Mouse (Mus musculus) heart, embryonic 12.5 days (tissue): ENCODE measurements around the gene Park7. TPM values are rescaled to one million over a fixed set of nuclear protein-coding genes. Genes with fewer than 3 reads are reported as not detected.

Experiments
- ATAC-seq: fragments of 200-750 bp; cut with Nextera tagmentation; 2 replicates; pipeline ENCODE4 v1.8.0; 2017; ENCODE audit warnings: moderate TSS enrichment, moderate library complexity; ENCODE audit not compliant: insufficient number of reproducible peaks, low FRiP score
- H3K27ac ChIP-seq: fragments of 300-500 bp; sonication (generic); 2 replicates; pipeline ENCODE4 v1.5.1; 2016; ENCODE audit warnings: mild to moderate bottlenecking, moderate library complexity; ENCODE audit not compliant: poor library complexity, severe bottlenecking
- H3K27me3 ChIP-seq: fragments of 300-500 bp; sonication (generic); replicated peaks from 2 replicates; pipeline ENCODE4 v1.6.1; 2016; ENCODE audit warnings: mild to moderate bottlenecking, moderate library complexity
- H3K36me3 ChIP-seq: fragments of 300-500 bp; sonication (generic); 2 replicates; pipeline ENCODE4 v1.6.1; 2016; ENCODE audit warnings: mild to moderate bottlenecking, moderate library complexity
- H3K4me1 ChIP-seq: fragments of 300-500 bp; sonication (generic); replicated peaks from 2 replicates; pipeline ENCODE4 v1.6.1; 2016; ENCODE audit warnings: mild to moderate bottlenecking
- H3K4me2 ChIP-seq: fragments of 300-500 bp; sonication (generic); 2 replicates; pipeline ENCODE4 v1.6.1; 2016; ENCODE audit warnings: mild to moderate bottlenecking, moderate library complexity
- H3K4me3 ChIP-seq: fragments of 300-500 bp; sonication (generic); 2 replicates; pipeline ENCODE4 v1.5.1; 2016; ENCODE audit warnings: mild to moderate bottlenecking
- H3K9ac ChIP-seq: fragments of 300-500 bp; sonication (generic); 2 replicates; pipeline ENCODE4 v1.6.1; 2016; ENCODE audit warnings: mild to moderate bottlenecking, moderate library complexity
- H3K9me3 ChIP-seq: fragments of 300-500 bp; sonication (generic); replicated peaks from 2 replicates; pipeline ENCODE4 v1.6.1; 2016; ENCODE audit warnings: mild to moderate bottlenecking, moderate library complexity
- WGBS: fragments of 180-500 bp; shearing (Covaris S2); methylation state at CpG from one replicate; pipeline ENCODE4 v1.1.7; 2016; 5-methylcytosine and 5-hydroxymethylcytosine counted together
- polyA plus RNA-seq: library from polyadenylated mRNA; unstranded; fragments of >200 nt; fragmentation: Nextera tagmentation; extraction: Ambion mirVana; gene quantifications from 2 replicates; pipeline ENCODE4 v1.2.1, GENCODE M21; 2016

The Park7 gene
- polyA plus RNA-seq, 1 experiment from 2014 or later: 306 TPM

- ATAC-seq: no peak
- Histone ChIP-seq H3K4me3 (no peak overlapping the region), H3K36me3 (peaks cover 20% of the 10 kb centered on the region), H3K9me3 (no peaks in the 10 kb centered on the region), H3K9ac (no peak overlapping the region), H3K27ac (no peak overlapping the region), H3K4me2 (no peak overlapping the region), H3K27me3 (no peaks in the 10 kb centered on the region), H3K4me1 (peaks cover 6% of the 10 kb centered on the region; the same call in 1 of the 2 replicates)
- 61% methylated on average over 8 of the region's 8 CpGs for WGBS
Measured at GRCm38 (mm10) chr4:150862626-150863375, 51.4 kb downstream of the Park7 start.

GRCm38 (mm10) chr4:150861161-150861560 lies 53.1 kb downstream of the Park7 start:
- Histone ChIP-seq H3K27ac (no peak overlapping the region), H3K9me3 (no peaks in the 10 kb centered on the region), H3K4me3 (no peak overlapping the region), H3K4me2 (no peak overlapping the region), H3K4me1 (peaks cover 11% of the 10 kb centered on the region; the same call in 1 of the 2 replicates), H3K9ac (no peak overlapping the region), H3K27me3 (no peaks in the 10 kb centered on the region), H3K36me3 (peaks cover 7% of the 10 kb centered on the region)
- ATAC-seq: no peak
- WGBS: 88% methylated on average over 2 of the region's 2 CpGs

GRCm38 (mm10) chr4:150860526-150860925 lies 53.7 kb downstream of the Park7 start:
- 66% methylated on average over 4 of the region's 4 CpGs for WGBS
- Histone ChIP-seq H3K4me1 (peaks cover 11% of the 10 kb centered on the region; the same call in 1 of the 2 replicates), H3K4me2 (no peak overlapping the region), H3K27ac (no peak overlapping the region), H3K9me3 (no peaks in the 10 kb centered on the region), H3K27me3 (no peaks in the 10 kb centered on the region), H3K4me3 (no peak overlapping the region), H3K9ac (no peak overlapping the region), H3K36me3 (peaks cover under 1% of the 10 kb centered on the region; the same call in 1 of the 2 replicates)
- ATAC-seq: no peak

- 0 out of 2 replicates have a peak, but pooled peaks cover 3% of the 10 kb centered on the region for H3K27me3 ChIP-seq
- no peaks in the 10 kb centered on the region for H3K36me3 ChIP-seq
- H3K4me1 ChIP-seq: peaks cover 12% of the 10 kb centered on the region; the same call in 1 of the 2 replicates
- H3K4me2 ChIP-seq: peak overlapping the region; percentile 77
- H3K4me3 ChIP-seq: peak overlapping the region; percentile 91
- peak overlapping the region; percentile 95 for H3K9ac ChIP-seq
- peak; percentile 74 for ATAC-seq
- no peaks in the 10 kb centered on the region for H3K9me3 ChIP-seq
- WGBS: under 1% methylated on average over 43 of the region's 43 CpGs
- peak overlapping the region; percentile 98 for H3K27ac ChIP-seq
Measured at GRCm38 (mm10) chr4:150855346-150855745, 58.9 kb downstream of the Park7 start.

DNA sequence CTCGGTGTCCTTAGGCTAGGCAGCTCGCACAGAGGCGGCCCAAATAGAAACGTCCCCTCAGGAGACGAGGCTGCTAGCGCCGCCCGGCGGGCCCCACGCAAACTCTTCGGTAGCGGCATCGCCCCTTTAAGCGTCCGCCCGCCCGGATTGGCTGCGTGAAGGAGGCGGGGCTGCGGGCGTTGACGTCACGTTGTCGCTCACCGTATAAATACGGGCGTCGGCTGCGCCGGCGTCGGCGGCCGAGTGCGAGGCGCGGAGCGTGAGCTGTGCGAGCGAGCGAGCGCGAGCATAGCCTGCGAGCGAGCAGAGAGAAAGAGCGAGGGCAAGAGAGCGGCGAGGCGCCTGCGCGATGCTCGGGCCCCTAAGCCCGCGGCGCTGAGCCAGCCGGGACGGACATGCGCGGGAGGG lies 59.4 kb downstream of the Park7 start:
- Histone ChIP-seq H3K27me3 (0 out of 2 replicates have a peak, but pooled peaks cover 3% of the 10 kb centered on the region), H3K36me3 (no peaks in the 10 kb centered on the region), H3K4me2 (peak overlapping the region; percentile 77), H3K4me1 (0 out of 2 replicates have a peak, but pooled peaks cover 12% of the 10 kb centered on the region), H3K9ac (peak overlapping the region; percentile 95), H3K9me3 (no peaks in the 10 kb centered on the region), H3K4me3 (peak overlapping the region; percentile 91), H3K27ac (peak overlapping the region; percentile 98)
- ATAC-seq: peak; percentile 95
- WGBS: under 1% methylated on average over 59 of the region's 59 CpGs

GRCm38 (mm10) chr4:150853680-150854461 lies 60.4 kb downstream of the Park7 start, which contains the start of gene Errfi1:
Gene Errfi1 (plus strand): TSS chr4:150853919.
- WGBS: 54% methylated on average over 13 of the region's 13 CpGs
- peak within 1 kb of the TSS; percentile 91 for H3K4me3 ChIP-seq
- H3K27me3 ChIP-seq: 0 out of 2 replicates have a peak, but pooled peaks cover 3% of the 10 kb centered on the region
- no peaks in the 10 kb centered on the region for H3K36me3 ChIP-seq
- H3K27ac ChIP-seq: no peak within 1 kb of the TSS
- H3K4me1 ChIP-seq: 0 out of 2 replicates have a peak, but pooled peaks cover 12% of the 10 kb centered on the region
- no peak for ATAC-seq
- H3K9ac ChIP-seq: peak within 1 kb of the TSS; percentile 53; the same call in 1 of the 2 replicates
- no peaks in the 10 kb centered on the region for H3K9me3 ChIP-seq
- peak within 1 kb of the TSS; percentile 77 for H3K4me2 ChIP-seq

- H3K4me2 ChIP-seq: no peak overlapping the region
- no peaks in the 10 kb centered on the region for H3K36me3 ChIP-seq
- H3K27ac ChIP-seq: no peak overlapping the region
- H3K27me3 ChIP-seq: 0 out of 2 replicates have a peak, but pooled peaks cover 3% of the 10 kb centered on the region
- H3K9ac ChIP-seq: no peak overlapping the region
- 68% methylated on average over 4 of the region's 4 CpGs for WGBS
- ATAC-seq: no peak
- no peaks in the 10 kb centered on the region for H3K9me3 ChIP-seq
- H3K4me3 ChIP-seq: no peak overlapping the region
- H3K4me1 ChIP-seq: 0 out of 2 replicates have a peak, but pooled peaks cover 12% of the 10 kb centered on the region
Measured at GRCm38 (mm10) chr4:150852479-150852878, 61.8 kb downstream of the Park7 start.

DNA sequence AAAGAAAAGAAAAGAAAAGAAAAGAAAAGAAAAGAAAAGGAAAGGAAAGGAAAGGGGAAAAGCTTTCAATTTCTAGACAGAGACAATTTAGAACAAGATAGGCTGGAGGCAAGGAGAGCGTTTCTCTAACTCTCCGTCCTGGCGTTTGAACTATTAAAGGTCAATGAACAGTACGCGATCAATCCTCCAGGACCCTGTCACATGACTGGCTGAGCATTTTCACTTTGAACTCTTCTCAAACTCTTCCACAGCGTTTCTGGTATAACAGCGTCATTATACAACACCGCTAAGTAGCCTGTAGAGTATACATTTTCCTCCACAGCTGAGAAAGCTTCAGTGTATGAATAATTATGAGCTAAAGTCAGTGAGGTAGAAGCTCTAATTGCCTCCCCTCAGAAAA lies 62.2 kb downstream of the Park7 start:
- H3K27ac ChIP-seq: no peak overlapping the region
- no peaks in the 10 kb centered on the region for H3K36me3 ChIP-seq
- ATAC-seq: no peak
- H3K4me3 ChIP-seq: no peak overlapping the region
- no peak overlapping the region for H3K9ac ChIP-seq
- no peaks in the 10 kb centered on the region for H3K9me3 ChIP-seq
- 79% methylated on average over 8 of the region's 8 CpGs for WGBS
- H3K27me3 ChIP-seq: 0 out of 2 replicates have a peak, but pooled peaks cover 3% of the 10 kb centered on the region
- H3K4me1 ChIP-seq: 0 out of 2 replicates have a peak, but pooled peaks cover 11% of the 10 kb centered on the region
- H3K4me2 ChIP-seq: no peak overlapping the region

- Histone ChIP-seq H3K36me3 (no peaks in the 10 kb centered on the region), H3K9me3 (no peaks in the 10 kb centered on the region)
- 82% methylated on average over 4 of the region's 4 CpGs for WGBS
Measured at GRCm38 (mm10) chr4:150850893-150851292, 63.3 kb downstream of the Park7 start.

GRCm38 (mm10) chr4:150849964-150850363 lies 64.3 kb downstream of the Park7 start:
- Histone ChIP-seq H3K9ac (no peak overlapping the region), H3K9me3 (no peaks in the 10 kb centered on the region), H3K27me3 (0 out of 2 replicates have a peak, but pooled peaks cover 3% of the 10 kb centered on the region), H3K4me2 (no peak overlapping the region), H3K4me1 (0 out of 2 replicates have a peak, but pooled peaks cover 10% of the 10 kb centered on the region), H3K27ac (no peak overlapping the region), H3K36me3 (no peaks in the 10 kb centered on the region), H3K4me3 (no peak overlapping the region)
- WGBS: 52% methylated on average over 10 of the region's 10 CpGs
- no peak for ATAC-seq

More at GRCm38 (mm10) chr4:150850893-150851292, 63.3 kb downstream of the Park7 start:
- ATAC-seq: no peak
- H3K9ac ChIP-seq: no peak overlapping the region
- H3K4me1 ChIP-seq: 0 out of 2 replicates have a peak, but pooled peaks cover 10% of the 10 kb centered on the region
- no peak overlapping the region for H3K27ac ChIP-seq
- no peak overlapping the region for H3K4me2 ChIP-seq
- 0 out of 2 replicates have a peak, but pooled peaks cover 3% of the 10 kb centered on the region for H3K27me3 ChIP-seq
- no peak overlapping the region for H3K4me3 ChIP-seq
